Mouse (Mus musculus) erythroblast, embryonic 14.5 days (primary cell): Measurements from ENCODE around the gene Maats1. TPM values are rescaled to one million over a fixed set of nuclear protein-coding genes. Genes with fewer than 3 reads are reported as not detected.

ENCODE experiments used
- H3K27me3 ChIP-seq: 2 replicates; pipeline ENCODE4 v1.6.1; 2012; ENCODE audit warnings: inconsistent platforms; ENCODE audit not compliant: control insufficient read depth
- H3K36me3 ChIP-seq: 2 replicates; pipeline ENCODE4 v1.6.1; 2012; ENCODE audit warnings: mild to moderate bottlenecking, inconsistent platforms; ENCODE audit not compliant: control insufficient read depth
- H3K4me1 ChIP-seq: 2 replicates; pipeline ENCODE4 v1.6.1; 2012; ENCODE audit warnings: inconsistent platforms; ENCODE audit not compliant: control insufficient read depth
- H3K4me3 ChIP-seq: replicated peaks from 2 replicates; pipeline ENCODE3; 2012; ENCODE audit warnings: moderate library complexity, mild to moderate bottlenecking, inconsistent platforms
- H3K9me3 ChIP-seq: 2 replicates; pipeline ENCODE4 v1.6.1; 2012; ENCODE audit warnings: low read length, inconsistent platforms, mixed read lengths; ENCODE audit not compliant: control insufficient read depth
- GATA1 ChIP-seq: IDR thresholded peaks from 2 replicates; pipeline ENCODE4 v1.6.1; 2012; ENCODE audit warnings: low read length, inconsistent platforms, mixed read lengths
- TAL1 ChIP-seq: IDR thresholded peaks from 3 replicates; pipeline ENCODE4 v1.6.1; 2012; ENCODE audit warnings: low read length, inconsistent platforms, mixed read lengths
- polyA plus RNA-seq: library from polyadenylated mRNA; stranded (reverse); fragments of >175 nt; gene quantifications from 2 replicates; pipeline ENCODE4 v1.2.3, GENCODE M21; 2012

The Maats1 gene
- polyA plus RNA-seq, 1 experiment = not detected

GRCm38 (mm10) chr16:38365390-38365789 lies 23.4 kb upstream of the Maats1 start:
- Histone ChIP-seq H3K36me3 (peaks cover 4% of the 10 kb centered on the region), H3K4me1 (peaks cover 62% of the 10 kb centered on the region), H3K9me3 (no peaks in the 10 kb centered on the region), H3K27me3 (no peaks in the 10 kb centered on the region), H3K4me3 (no peak overlapping the region)
- TF ChIP-seq TAL1 (no peak), GATA1 (no peak)

DNA sequence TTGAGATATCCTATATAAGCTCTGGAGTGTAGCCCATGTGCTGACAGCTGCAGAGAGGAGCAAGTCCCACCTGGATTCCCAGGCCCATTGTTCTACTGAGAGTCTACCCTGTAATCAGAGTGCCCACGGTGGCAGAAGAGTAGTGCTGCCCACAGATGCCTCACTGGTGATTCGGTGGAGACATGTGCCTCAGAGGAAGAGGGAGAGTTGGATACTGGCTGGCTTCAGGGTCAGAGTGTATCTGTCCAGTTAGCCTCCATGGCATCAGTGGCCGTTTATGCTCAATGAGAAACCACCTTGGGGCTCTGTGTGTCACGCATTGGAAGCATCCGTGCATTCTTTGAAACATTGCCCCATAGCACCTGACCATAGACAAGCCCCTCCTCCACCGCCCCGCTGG lies 21.7 kb upstream of the Maats1 start:
- Histone ChIP-seq H3K4me3 (no peak overlapping the region), H3K9me3 (no peaks in the 10 kb centered on the region), H3K27me3 (no peaks in the 10 kb centered on the region), H3K36me3 (peaks cover 4% of the 10 kb centered on the region; the same call in 1 of the 2 replicates), H3K4me1 (peaks cover 52% of the 10 kb centered on the region)
- TF ChIP-seq GATA1 (no peak), TAL1 (no peak)

DNA sequence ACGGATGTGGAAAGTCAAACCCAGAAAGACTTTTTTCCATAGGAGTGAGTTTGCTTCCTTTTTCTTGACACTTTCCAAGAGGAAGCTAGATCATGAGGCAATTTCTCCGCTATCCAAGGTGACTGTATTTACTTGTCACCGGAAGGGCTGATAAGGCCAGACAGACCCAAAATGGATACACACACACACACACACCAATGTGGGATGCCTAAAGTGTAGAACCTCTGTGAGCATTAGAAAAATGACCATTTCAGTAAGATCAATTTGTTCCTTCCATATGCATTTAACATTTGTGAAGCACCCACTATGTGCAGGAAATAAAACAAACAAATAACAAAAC lies 21.3 kb upstream of the Maats1 start:
- TF ChIP-seq TAL1 (no peak), GATA1 (no peak)
- Histone ChIP-seq H3K9me3 (no peaks in the 10 kb centered on the region), H3K4me1 (peaks cover 48% of the 10 kb centered on the region), H3K4me3 (no peak overlapping the region), H3K27me3 (no peaks in the 10 kb centered on the region), H3K36me3 (peaks cover 4% of the 10 kb centered on the region; the same call in 1 of the 2 replicates)

GRCm38 (mm10) chr16:38362493-38363255 lies 20.7 kb upstream of the Maats1 start:
- TF ChIP-seq TAL1 (no peak), GATA1 (no peak)
- Histone ChIP-seq H3K4me3 (no peak overlapping the region), H3K9me3 (no peaks in the 10 kb centered on the region), H3K36me3 (peaks cover 7% of the 10 kb centered on the region), H3K4me1 (peaks cover 48% of the 10 kb centered on the region), H3K27me3 (no peaks in the 10 kb centered on the region)

DNA sequence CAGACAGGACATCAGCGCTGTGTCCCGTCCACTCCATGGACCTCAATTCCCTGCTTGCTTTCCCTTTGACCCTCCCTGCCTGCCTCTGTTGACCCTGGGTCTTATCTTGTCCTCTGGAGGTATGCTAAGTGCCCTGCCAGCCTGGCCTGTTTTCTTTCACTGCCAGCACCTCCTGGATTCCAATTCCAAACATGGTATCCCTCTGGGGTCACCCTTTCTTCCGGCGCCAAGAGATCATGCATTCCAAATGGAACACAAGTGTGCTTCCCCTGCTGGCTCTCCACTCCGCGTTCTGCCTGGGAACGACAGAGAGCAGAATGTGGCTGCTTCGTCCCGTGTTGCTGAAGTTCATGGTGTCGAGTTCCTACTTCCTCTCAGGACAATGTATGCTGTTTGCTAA lies 20.0 kb upstream of the Maats1 start, which contains the start of gene Popdc2:
Gene Popdc2, plus strand, starts transcription at position 277 of the 400 bp plus-strand sequence.
- Histone ChIP-seq H3K4me1 (peaks cover 47% of the 10 kb centered on the region), H3K36me3 (peaks cover 13% of the 10 kb centered on the region), H3K9me3 (no peaks in the 10 kb centered on the region), H3K27me3 (no peaks in the 10 kb centered on the region), H3K4me3 (no peak within 1 kb of the TSS)
- TF ChIP-seq TAL1 (no peak), GATA1 (no peak)

DNA sequence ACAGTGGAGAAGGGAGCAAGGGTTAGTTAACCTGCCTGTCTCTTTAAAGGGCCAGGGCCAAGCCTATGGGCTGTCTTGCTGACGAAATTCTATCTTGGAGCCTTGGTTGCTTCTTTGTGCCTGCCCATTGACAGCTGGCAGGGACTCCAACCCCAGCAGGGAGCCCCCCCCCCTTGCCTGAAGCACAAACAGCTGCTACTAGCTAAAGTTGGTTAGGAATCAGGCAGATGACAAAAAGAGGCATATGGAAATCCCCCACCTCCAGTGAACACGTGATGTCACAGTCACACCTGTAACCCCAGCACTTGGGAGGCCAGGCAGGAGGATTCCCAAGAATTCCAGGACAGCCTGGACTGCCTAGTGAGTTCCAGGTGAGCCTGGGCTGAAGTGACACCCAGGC lies 18.4 kb upstream of the Maats1 start:
- H3K4me1 ChIP-seq = peaks cover 35% of the 10 kb centered on the region
- H3K27me3 ChIP-seq = no peaks in the 10 kb centered on the region
- H3K9me3 ChIP-seq = no peaks in the 10 kb centered on the region
- TF ChIP-seq TAL1 (no peak), GATA1 (no peak)
- no peak overlapping the region for H3K4me3 ChIP-seq
- peaks cover 29% of the 10 kb centered on the region for H3K36me3 ChIP-seq

DNA sequence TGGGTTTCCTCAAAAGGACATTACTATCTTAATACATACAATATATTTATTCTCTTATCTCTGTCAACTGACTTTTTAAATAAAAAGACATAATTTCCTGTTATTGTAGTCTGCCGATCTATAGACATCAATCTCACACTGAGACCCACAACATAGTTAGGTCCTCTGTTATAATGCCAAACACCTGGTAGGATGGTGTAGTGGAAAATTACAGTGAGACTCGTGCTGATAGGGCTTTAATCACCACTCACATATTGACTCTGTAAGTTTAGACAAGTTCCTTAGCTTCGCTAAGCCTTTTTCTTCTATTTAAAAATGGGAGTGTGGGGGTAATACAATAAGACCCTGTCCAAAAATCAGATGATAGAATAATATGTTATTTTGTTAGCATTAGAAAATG lies 17.9 kb upstream of the Maats1 start:
- H3K9me3 ChIP-seq = no peaks in the 10 kb centered on the region
- peaks cover 31% of the 10 kb centered on the region for H3K4me1 ChIP-seq
- H3K36me3 ChIP-seq = peaks cover 33% of the 10 kb centered on the region
- no peaks in the 10 kb centered on the region for H3K27me3 ChIP-seq
- no peak for TF ChIP-seq TAL1
- no peak for TF ChIP-seq GATA1
- no peak overlapping the region for H3K4me3 ChIP-seq

DNA sequence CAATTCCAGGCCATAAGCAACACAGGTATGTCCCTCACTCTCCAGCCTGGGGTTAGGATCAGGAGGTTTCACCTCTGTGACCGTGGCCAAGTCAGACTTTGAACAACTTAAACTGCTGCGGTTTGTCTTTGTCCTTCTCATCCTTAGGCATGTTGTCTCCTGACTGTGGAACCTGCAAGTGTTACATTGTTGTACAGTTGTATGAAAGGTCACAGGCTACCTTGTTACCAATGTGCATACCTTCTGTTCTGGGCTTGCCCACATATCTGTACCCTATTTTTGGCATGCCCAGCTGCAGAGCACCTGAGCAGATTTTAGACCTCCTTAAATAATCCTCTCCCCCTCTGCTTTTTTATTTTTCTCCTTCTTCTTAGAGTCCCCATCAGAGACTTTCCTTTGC lies 17.3 kb upstream of the Maats1 start:
- Histone ChIP-seq H3K36me3 (peaks cover 39% of the 10 kb centered on the region), H3K9me3 (no peaks in the 10 kb centered on the region), H3K4me1 (peaks cover 31% of the 10 kb centered on the region), H3K4me3 (no peak overlapping the region), H3K27me3 (no peaks in the 10 kb centered on the region)
- no peak for TF ChIP-seq GATA1
- TF ChIP-seq TAL1 = no peak

- Histone ChIP-seq H3K4me3 (no peak overlapping the region), H3K27me3 (no peaks in the 10 kb centered on the region), H3K9me3 (no peaks in the 10 kb centered on the region), H3K4me1 (peaks cover 31% of the 10 kb centered on the region), H3K36me3 (peaks cover 48% of the 10 kb centered on the region)
- TF ChIP-seq TAL1 (no peak), GATA1 (no peak)
These were observed 16.4 kb upstream of the Maats1 start for GRCm38 (mm10) chr16:38358256-38358812.
